Mouse (Mus musculus) gastrocnemius, adult 2 months (tissue): Measurements from ENCODE around the gene Capn2. TPM values are rescaled to one million over a fixed set of nuclear protein-coding genes. Genes with fewer than 3 reads are reported as not detected.

Experiments
- DNase-seq: peaks from one replicate; pipeline ENCODE4 v3.0.0; 2022
- H3K27ac ChIP-seq: fragments of 200-600 bp; 2 replicates; pipeline ENCODE4 v1.8.1; 2022; ENCODE audit warnings: mild to moderate bottlenecking
- H3K4me3 ChIP-seq: fragments of 200-600 bp; 2 replicates; pipeline ENCODE4 v1.8.1; 2022; ENCODE audit warnings: mild to moderate bottlenecking, moderate library complexity
- CTCF ChIP-seq: fragments of 200-600 bp; IDR thresholded peaks from 2 replicates; pipeline ENCODE4 v1.8.1; 2022; ENCODE audit warnings: antibody characterized with exemption, mild to moderate bottlenecking, moderate library complexity
- intact Hi-C: fragments of 180-260 bp; cut with DNase I; formaldehyde crosslinking; loops from one replicate; pipeline ENCODE4 v1.15.1; 2025
- total RNA-seq, 2 experiments: library from RNA; stranded (reverse); gene quantifications; 2 replicates each; pipeline ENCODE4 v1.2.3; 2021

The Capn2 gene
- total RNA-seq, 2 experiments from 2014 or later: 46.7 to 55.3 TPM

DNA sequence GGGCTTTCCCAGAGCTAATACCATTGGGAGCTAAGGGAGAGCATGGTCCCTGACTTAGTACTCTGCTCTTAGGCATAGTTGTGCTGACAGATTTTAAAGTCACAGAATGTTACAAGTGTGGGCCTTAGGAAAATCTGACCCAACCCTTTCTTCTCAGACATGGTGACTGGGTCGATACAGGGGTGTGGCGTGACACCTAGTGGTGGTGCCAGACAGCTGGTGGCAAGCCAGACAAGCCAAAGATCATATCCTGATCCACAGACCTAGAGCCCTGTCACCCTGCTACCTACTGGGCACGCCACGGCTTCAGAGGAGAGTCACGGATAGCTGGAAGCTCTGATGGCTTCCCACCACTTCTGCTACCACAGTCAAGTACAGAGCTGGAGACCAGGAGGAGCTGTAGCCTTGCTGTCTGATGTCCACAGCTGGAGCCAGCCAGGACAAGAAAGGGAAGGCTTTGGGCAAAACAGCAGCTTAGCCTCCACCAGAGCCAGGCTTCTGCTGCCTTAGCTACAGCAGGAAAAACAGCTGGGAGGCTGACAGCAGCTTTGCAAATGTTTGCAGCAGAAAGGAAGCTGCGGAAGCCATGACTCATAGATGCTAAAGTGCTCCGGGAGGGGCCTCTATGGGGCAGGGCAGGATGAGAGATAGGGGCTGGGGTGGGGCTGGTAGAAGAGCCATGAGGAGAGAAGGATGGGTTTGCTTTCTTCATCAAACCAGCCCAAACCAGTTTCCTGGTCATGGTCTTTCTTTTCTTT, 11.0 kb downstream of the Capn2 start:
- intact Hi-C loops: no loop called here
- peak; percentile 31; the same call in 1 of the 2 replicates for TF ChIP-seq CTCF
- peak overlapping the region; percentile 42 for H3K4me3 ChIP-seq
- peak overlapping the region; percentile 87 for H3K27ac ChIP-seq
- peak; percentile 76 for DNase-seq

GRCm38 (mm10) chr1:182505291-182505690, 12.1 kb downstream of the Capn2 start:
- no peak for TF ChIP-seq CTCF
- intact Hi-C loops: no loop called here
- no peak overlapping the region for H3K4me3 ChIP-seq
- H3K27ac ChIP-seq: peak overlapping the region; percentile 87
- peak; percentile 12 for DNase-seq

DNA sequence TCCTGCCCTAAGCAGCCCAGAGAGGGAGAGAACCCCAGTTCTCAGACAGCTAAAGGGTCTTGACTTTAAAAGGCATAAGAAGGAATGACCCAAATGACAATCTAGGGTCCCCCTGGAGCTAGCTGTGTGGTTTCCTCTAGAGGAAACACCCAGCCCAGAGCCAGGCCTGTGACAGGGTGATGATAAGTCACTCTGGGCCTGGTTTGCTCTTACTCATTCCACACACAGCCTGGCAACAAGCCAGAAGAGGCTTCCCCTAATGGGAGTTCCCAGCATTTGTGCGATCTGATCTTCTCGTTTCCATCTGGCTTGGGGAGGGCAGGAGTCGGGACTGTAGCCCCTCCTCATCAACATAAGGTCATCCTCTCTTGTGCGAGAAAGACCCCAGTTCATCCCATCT, 13.2 kb downstream of the Capn2 start:
- no peak for TF ChIP-seq CTCF
- peak overlapping the region; percentile 84 for H3K27ac ChIP-seq
- peak; percentile 77 for DNase-seq
- intact Hi-C loops: no loop called here
- no peak overlapping the region for H3K4me3 ChIP-seq

GRCm38 (mm10) chr1:182503206-182503900, 14.1 kb downstream of the Capn2 start:
- Histone ChIP-seq H3K27ac (peak overlapping the region; percentile 84), H3K4me3 (no peak overlapping the region)
- peak; percentile 15 for DNase-seq
- intact Hi-C loops: no loop called here
- no peak for TF ChIP-seq CTCF

DNA sequence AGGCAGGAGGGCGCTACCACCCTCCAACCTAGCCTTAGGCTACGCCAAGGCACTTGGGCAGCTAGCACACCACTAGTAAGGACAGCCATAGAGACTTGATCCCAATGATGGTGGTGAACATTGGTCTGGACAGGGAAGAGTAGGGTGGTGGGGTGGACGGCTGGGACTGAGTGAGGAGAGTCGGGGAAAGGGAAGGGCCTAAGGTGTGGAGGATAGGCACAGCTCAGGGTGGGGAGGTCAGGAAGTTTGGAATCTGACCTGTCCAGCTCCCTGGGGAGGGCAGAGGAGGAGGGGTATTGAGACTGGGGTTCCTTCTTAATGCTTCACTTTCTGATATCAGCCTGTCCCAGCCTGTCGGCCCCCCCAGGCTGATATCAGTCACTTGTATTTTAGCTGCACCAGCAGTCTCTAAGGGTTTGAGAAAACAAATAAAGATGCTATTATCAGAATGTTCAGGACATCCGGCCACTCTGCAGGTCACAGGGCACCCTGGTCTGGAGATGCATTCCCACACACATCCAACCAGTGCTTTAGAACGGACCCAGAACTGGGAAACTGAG, 14.8 kb downstream of the Capn2 start:
- Histone ChIP-seq H3K27ac (peak overlapping the region; percentile 84), H3K4me3 (no peak overlapping the region)
- TF ChIP-seq CTCF: no peak
- peak; percentile 17 for DNase-seq
- intact Hi-C loops: no loop called here

DNA sequence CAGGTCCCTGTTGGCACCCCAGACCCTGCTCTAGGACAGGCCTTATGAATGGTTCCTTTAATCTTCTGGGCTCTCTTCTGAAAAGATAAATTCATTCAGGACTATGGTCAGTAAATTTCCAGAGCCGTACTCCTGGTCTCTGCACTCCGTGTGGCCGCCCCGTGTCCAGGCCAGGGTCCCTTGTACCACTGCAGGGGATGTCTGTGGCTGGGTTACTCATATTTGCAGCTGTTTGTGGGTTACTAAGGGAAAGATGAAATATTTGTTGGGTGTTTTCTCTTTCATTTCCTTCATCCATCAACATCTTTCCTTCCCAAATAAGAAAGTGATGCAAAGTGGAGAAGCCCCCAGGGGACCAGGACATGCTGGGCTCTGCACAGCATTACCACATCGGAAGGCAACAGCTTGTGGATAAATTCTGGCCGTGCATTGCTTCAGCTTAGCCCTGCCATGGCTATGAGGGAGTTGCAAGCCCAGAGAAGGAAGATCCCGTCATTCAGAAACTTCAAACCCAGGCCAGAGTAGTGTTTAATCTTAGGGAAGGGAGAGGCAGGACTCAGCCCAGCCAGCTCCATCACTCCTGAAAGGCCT, 15.5 kb downstream of the Capn2 start:
- Histone ChIP-seq H3K27ac (peak overlapping the region; percentile 84), H3K4me3 (no peak overlapping the region)
- peak; percentile 70 for DNase-seq
- intact Hi-C loops: no loop called here
- TF ChIP-seq CTCF: no peak

GRCm38 (mm10) chr1:182500843-182501242, 16.6 kb downstream of the Capn2 start:
- peak overlapping the region; percentile 84 for H3K27ac ChIP-seq

DNA sequence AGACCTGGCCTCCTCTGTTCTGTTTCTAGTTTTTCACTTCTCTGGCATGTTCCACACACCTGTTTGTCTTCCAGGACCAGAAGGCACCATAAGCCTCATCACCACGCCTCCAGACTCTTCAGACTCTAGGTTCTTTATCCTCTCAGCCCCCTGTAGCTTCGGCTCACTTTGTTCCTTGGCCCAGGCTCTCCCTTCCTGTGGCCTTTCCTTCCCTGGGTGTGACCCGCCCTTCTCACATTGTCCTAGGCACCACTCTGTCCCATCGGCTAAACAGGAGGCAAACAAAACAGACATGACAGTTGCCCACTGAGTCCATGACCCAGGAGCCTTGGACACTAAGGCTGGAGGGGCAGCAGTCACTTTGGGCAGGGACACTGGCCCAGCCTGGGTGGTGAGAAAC, 17.2 kb downstream of the Capn2 start:
- Histone ChIP-seq H3K4me3 (peak overlapping the region; percentile 33; the same call in 1 of the 2 replicates), H3K27ac (peak overlapping the region; percentile 84)
- peak; percentile 24 for DNase-seq
- TF ChIP-seq CTCF: no peak
- intact Hi-C loops: no loop called here

More at GRCm38 (mm10) chr1:182500843-182501242, 16.6 kb downstream of the Capn2 start:
- DNase-seq: peak; percentile 11
- no peak overlapping the region for H3K4me3 ChIP-seq
- TF ChIP-seq CTCF: no peak
- intact Hi-C loops: no loop called here

DNA sequence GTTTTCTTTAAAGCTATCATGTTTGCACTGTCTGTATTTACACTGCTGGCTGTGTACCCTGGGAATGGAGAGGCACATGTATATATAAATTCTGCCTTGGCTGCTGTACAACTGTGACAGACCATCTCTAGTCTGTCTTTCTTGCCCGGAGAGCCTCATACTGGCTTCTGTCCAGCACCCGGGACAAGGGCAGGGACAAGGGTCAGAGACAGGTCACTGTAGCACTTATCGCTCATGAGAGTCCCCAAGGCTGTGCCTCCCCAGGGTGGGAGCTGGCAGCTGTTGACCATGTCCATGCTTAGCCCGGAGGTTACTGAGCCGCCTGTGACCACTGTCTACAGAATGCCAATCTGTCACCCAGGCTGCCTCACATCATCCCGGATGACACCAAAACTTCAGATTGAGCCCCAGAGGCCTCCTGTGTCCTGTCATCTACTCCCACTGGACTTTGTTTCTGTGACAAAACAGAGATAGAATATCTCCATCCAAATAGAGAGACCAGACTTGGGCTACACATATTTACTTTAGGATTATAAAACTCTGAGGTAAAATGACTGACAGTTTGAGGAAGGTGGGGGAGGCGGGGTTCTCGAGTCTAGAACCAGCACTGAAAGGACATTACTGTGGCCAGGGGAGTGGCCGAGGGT, 17.8 kb downstream of the Capn2 start:
- peak overlapping the region; percentile 84 for H3K27ac ChIP-seq
- peak overlapping the region; percentile 33 for H3K4me3 ChIP-seq
- intact Hi-C loops: no loop called here
- no peak for TF ChIP-seq CTCF
- DNase-seq: peak; percentile 39

- no peak for DNase-seq
- no peak overlapping the region for H3K4me3 ChIP-seq
- intact Hi-C loops: no loop called here
- no peak for TF ChIP-seq CTCF
- peak overlapping the region; percentile 58 for H3K27ac ChIP-seq
Observed at GRCm38 (mm10) chr1:182497736-182498135, 19.7 kb downstream of the Capn2 start.

- Histone ChIP-seq H3K27ac (peak overlapping the region; percentile 58), H3K4me3 (no peak overlapping the region)
- intact Hi-C loops: no loop called here
- DNase-seq: no peak
- no peak for TF ChIP-seq CTCF
Observed at GRCm38 (mm10) chr1:182496685-182497084, 20.7 kb downstream of the Capn2 start.
